Mouse (Mus musculus): ENCODE results near the gene Atrn.

DNA sequence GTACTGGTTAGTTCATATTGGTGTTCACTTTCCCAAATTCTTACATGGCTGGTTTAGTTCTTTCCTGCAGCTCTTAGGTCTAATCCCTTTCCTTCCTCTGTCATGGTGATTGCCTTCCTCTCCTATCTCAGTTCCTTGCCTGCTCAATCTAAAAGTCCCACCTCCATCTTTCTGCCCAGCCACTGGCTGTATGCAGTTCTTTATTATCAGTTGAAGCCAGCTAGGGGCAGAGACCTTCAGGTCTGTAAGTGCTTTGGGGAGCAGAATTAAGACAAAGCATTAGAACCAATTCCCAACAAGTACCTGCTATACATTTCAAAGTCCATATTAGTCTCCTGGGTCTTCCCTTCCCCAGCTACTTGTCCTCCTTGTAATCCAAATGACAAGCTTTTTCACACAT lies 71.3 kb downstream of the Atrn start:
- TF ChIP-seq CTCF (IDR thresholded peaks at IDR 0.05): no peak
- TF ChIP-seq EP300 (IDR thresholded peaks at IDR 0.05): no peak
